Mouse (Mus musculus): ENCODE results near the gene Auts2. TPM values are rescaled to one million over a fixed set of nuclear protein-coding genes. Genes with fewer than 3 reads are reported as not detected.

Gene Auts2
- polyA plus RNA-seq, 1 experiment from 2014 or later = 1.0 TPM

DNA sequence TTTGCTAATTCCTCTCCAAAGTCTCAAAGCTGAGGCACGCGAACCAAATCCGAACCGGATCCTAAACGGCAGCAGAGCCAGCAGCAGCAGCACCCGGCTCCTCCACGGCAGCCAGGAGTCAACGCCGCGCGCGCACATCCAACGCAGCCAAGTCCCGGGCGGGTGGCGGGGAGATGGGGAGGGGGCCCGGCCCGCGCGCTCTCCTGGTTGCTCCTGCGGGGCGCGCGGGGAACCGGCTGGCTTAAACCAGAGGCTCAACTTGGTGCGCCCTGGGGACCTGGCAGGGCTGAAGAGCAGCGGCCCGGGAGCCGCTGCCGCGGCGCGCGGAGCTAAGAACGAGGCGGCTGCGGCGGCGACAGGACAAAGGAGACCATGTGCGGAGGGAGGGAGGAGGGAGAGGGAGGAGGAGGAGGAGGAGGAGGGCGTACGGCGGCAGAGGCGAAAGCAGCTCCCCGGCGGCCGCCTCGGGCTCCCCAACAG, 1005.3 kb downstream of the Auts2 start:
- Histone ChIP-seq H3K9me3 (ENCODE audit: low read length) (no peaks in the 10 kb centered on the region), H3K27me3 (ENCODE audit: insufficient read depth, low read length) (peaks cover 24% of the 10 kb centered on the region), H3K36me3 (replicated peaks; ENCODE audit: insufficient read depth, low read length) (no peaks in the 10 kb centered on the region), H3K4me1 (ENCODE audit: insufficient read depth) (no peaks in the 10 kb centered on the region), H3K4me3 (ENCODE audit: low read depth, low read length) (peak overlapping the region; percentile 52), H3K27ac (ENCODE audit: low read depth) (0 out of 2 replicates have a peak overlapping the region, but pooled peaks have one; percentile 16), H3K9ac (replicated peaks) (peak overlapping the region; percentile 61), H3K4me2 (ENCODE audit: low read depth, low read length) (peak overlapping the region; percentile 79)
- under 1% methylated on average over 40 of the region's 48 CpGs for WGBS (ENCODE audit: insufficient replicate concordance)
- peak; percentile 41 for DNase-seq
- peak; percentile 50 for ATAC-seq
- TF ChIP-seq EP300 (IDR thresholded peaks at IDR 0.05; ENCODE audit: low read depth) (no peak), CTCF (IDR thresholded peaks at IDR 0.05; ENCODE audit: low read depth) (no peak)

DNA sequence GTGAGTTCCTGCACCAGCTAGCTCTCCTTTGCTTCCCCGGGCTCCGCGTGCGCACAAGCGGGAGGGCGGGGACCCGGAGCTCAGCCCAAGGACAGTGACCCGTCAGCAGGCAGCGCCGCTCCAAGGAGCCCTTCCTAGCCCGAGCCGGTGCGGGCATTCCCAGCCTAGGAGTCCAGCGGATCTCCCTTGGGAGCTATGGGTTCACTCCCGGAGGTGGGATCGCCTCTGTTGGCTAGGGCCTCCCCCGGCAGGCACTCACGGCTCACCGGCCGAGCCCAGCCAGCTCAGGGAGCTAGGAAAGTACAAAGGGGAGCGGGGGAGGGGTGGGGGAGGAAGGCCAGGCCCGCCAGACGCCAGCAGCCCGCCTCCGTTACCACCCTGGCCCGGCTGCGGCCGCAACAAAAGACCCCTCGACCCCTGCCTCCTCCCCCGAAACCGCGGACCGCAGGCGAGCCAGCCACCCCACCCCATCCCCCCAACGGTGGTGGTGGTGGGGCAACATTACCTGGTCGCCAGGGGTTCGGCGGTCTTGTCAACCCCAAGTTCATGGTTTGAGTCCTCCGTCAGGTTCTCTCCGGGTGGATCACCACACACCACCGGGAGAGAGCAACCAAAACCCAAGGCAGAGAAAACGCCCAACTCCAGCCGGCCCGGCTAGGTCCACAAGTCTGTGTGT, 1005.9 kb downstream of the Auts2 start:
- Histone ChIP-seq H3K9me3 (ENCODE audit: low read length) (no peaks in the 10 kb centered on the region), H3K27me3 (ENCODE audit: insufficient read depth, low read length) (peaks cover 24% of the 10 kb centered on the region), H3K4me2 (ENCODE audit: low read depth, low read length) (peak overlapping the region; percentile 79), H3K4me1 (ENCODE audit: insufficient read depth) (no peaks in the 10 kb centered on the region), H3K27ac (ENCODE audit: low read depth) (peak overlapping the region; percentile 44), H3K4me3 (ENCODE audit: low read depth, low read length) (peak overlapping the region; percentile 52), H3K9ac (replicated peaks) (peak overlapping the region; percentile 61), H3K36me3 (replicated peaks; ENCODE audit: insufficient read depth, low read length) (no peaks in the 10 kb centered on the region)
- 1% methylated on average over 33 of the region's 44 CpGs for WGBS (ENCODE audit: insufficient replicate concordance)
- DNase-seq (peak; percentile 66), ATAC-seq (peak; percentile 53)
- TF ChIP-seq EP300 (IDR thresholded peaks at IDR 0.05; ENCODE audit: low read depth) = no peak
- no peak for TF ChIP-seq CTCF (IDR thresholded peaks at IDR 0.05; ENCODE audit: low read depth)

DNA sequence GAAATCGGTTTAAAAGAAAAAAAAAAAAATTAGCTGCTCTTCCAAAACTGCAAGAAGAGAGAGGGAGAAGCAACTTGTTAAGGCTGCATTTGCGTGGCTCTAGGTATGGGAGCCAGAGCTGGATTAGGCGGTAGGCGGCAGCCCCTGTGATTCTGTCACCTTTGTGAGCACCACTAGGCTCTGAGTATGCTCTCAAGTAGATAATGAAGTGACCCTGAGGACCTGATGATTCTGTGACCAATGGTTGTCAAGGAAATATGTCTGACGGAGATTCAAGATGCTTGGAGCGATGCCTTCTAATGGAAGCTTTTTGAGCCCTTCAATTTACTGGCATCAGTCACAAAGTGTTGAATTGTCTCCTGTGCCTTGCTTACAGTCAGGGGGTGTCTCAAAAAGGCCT, 1007.4 kb downstream of the Auts2 start:
- ATAC-seq = no peak
- Histone ChIP-seq H3K4me3 (ENCODE audit: low read depth, low read length) (no peak overlapping the region), H3K9ac (replicated peaks) (no peak overlapping the region)

DNA sequence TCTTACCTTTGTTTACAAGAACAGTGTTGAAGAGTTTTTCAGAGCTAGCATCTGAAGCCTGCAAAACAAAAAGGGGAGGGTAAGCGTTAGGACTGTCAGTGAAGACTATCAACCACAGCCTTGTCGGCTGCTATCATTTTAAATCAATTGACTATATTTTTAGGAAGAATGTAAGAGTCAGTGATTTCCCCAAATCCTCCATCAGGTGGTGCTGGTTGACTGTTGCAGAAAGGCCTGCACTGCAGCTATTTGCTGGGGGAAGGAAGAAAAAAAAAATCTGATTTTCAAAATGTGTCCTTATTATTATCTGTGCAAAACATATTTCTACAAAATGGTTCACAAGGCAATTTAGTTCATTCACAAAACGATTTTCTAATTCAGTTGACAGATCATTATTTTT, 1009.3 kb downstream of the Auts2 start:
- WGBS (ENCODE audit: insufficient replicate concordance) = 31% methylated on average over 3 of the region's 3 CpGs
- Histone ChIP-seq H3K9me3 (ENCODE audit: low read length) (no peaks in the 10 kb centered on the region), H3K9ac (replicated peaks) (no peak overlapping the region), H3K4me3 (ENCODE audit: low read depth, low read length) (no peak overlapping the region), H3K27ac (ENCODE audit: low read depth) (no peak overlapping the region), H3K4me1 (ENCODE audit: insufficient read depth) (no peaks in the 10 kb centered on the region), H3K4me2 (ENCODE audit: low read depth, low read length) (no peak overlapping the region), H3K36me3 (replicated peaks; ENCODE audit: insufficient read depth, low read length) (no peaks in the 10 kb centered on the region), H3K27me3 (ENCODE audit: insufficient read depth, low read length) (peaks cover 20% of the 10 kb centered on the region)
- ATAC-seq (no peak), DNase-seq (peak; percentile 47)
- no peak for TF ChIP-seq EP300 (IDR thresholded peaks at IDR 0.05; ENCODE audit: low read depth)
- peak; percentile 70 for TF ChIP-seq CTCF (IDR thresholded peaks at IDR 0.05; ENCODE audit: low read depth)

More for the DNA sequence above, 1007.4 kb downstream of the Auts2 start:
- DNase-seq = no peak
- Histone ChIP-seq H3K27ac (ENCODE audit: low read depth) (no peak overlapping the region), H3K4me1 (ENCODE audit: insufficient read depth) (no peaks in the 10 kb centered on the region), H3K4me2 (ENCODE audit: low read depth, low read length) (no peak overlapping the region), H3K36me3 (replicated peaks; ENCODE audit: insufficient read depth, low read length) (no peaks in the 10 kb centered on the region), H3K27me3 (ENCODE audit: insufficient read depth, low read length) (peaks cover 24% of the 10 kb centered on the region), H3K9me3 (ENCODE audit: low read length) (no peaks in the 10 kb centered on the region)
- no peak for TF ChIP-seq EP300 (IDR thresholded peaks at IDR 0.05; ENCODE audit: low read depth)
- no peak for TF ChIP-seq CTCF (IDR thresholded peaks at IDR 0.05; ENCODE audit: low read depth)
- WGBS (ENCODE audit: insufficient replicate concordance) = 75% methylated on average over 6 of the region's 6 CpGs

DNA sequence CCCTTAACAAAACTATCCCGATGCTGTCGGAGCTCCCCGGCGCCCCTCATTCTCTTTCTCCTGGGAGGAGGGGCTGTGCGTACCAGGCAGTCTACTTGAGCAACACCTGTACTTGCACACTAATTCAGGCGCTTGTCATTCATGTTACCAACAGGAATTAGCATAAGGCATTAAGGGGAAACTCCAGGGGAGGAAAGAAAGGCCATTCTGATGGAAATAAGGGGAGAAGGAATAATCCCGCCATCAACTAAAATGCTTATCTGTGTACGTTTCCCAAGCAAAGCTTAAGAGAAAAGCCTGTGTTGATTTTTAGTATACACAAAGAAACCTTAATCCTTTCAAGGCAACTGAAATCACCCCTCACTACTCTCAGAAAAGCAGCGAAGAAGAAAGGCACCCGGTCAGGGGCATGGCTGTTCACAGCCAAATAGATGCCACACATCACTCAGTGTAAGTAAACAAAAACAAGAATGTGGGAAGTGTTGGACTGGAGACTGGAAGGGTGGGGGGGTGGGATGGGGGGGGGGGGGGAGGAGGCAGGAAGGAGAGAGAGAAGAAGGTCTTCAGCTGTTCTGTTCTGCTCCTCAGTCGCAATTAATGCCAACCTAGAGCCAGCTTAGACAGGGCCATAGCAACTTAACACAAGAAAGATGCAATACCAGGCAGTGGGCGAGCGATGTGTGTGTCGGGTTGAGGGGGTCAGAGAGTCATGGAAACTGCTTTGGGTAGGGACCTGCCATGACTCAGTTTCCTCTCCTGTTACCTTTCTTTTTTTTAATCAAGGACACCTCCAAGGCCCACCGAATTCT, 1011.2 kb downstream of the Auts2 start:
- 75% methylated on average over 15 of the region's 15 CpGs for WGBS (ENCODE audit: insufficient replicate concordance)

DNA sequence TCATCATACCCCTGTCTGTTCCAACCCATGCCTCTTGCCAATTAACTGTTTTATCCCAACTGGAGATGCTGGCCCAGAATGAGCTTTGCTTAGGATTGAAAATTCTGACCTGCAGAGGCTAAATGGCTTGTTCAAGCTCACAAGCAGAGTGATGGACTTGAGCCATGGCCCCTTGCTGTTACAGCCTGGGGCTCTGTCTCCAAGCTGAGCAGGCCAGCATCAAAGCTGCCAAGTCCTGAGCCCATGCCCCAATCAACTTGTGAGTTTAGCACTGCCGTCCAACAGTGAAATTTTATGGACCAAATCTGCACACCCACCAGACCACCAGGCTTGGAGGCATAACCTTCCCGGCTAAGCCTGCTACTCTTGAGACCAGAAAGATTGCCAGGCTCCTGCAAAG, 1012.3 kb downstream of the Auts2 start:
- no peak overlapping the region for H3K9ac ChIP-seq (replicated peaks)
- H3K4me2 ChIP-seq (ENCODE audit: low read depth, low read length) = no peak overlapping the region
- no peak overlapping the region for H3K27ac ChIP-seq (ENCODE audit: low read depth)
- H3K4me1 ChIP-seq (ENCODE audit: insufficient read depth) = no peaks in the 10 kb centered on the region
- no peak for TF ChIP-seq CTCF (IDR thresholded peaks at IDR 0.05; ENCODE audit: low read depth)
- TF ChIP-seq EP300 (IDR thresholded peaks at IDR 0.05; ENCODE audit: low read depth) = no peak
- no peaks in the 10 kb centered on the region for H3K27me3 ChIP-seq (ENCODE audit: insufficient read depth, low read length)
- H3K9me3 ChIP-seq (ENCODE audit: low read length) = no peaks in the 10 kb centered on the region
- DNase-seq = no peak
- 85% methylated on average over 2 of the region's 2 CpGs for WGBS (ENCODE audit: insufficient replicate concordance)
- H3K4me3 ChIP-seq (ENCODE audit: low read depth, low read length) = no peak overlapping the region
- no peaks in the 10 kb centered on the region for H3K36me3 ChIP-seq (replicated peaks; ENCODE audit: insufficient read depth, low read length)
- ATAC-seq = no peak

More for the DNA sequence above, 1011.2 kb downstream of the Auts2 start:
- no peak for ATAC-seq
- TF ChIP-seq CTCF (IDR thresholded peaks at IDR 0.05; ENCODE audit: low read depth) = no peak
- TF ChIP-seq EP300 (IDR thresholded peaks at IDR 0.05; ENCODE audit: low read depth) = no peak
- H3K4me1 ChIP-seq (ENCODE audit: insufficient read depth) = no peaks in the 10 kb centered on the region
- H3K4me2 ChIP-seq (ENCODE audit: low read depth, low read length) = no peak overlapping the region
- H3K27me3 ChIP-seq (ENCODE audit: insufficient read depth, low read length) = peaks cover 3% of the 10 kb centered on the region; the same call in 1 of the 2 replicates
- no peaks in the 10 kb centered on the region for H3K36me3 ChIP-seq (replicated peaks; ENCODE audit: insufficient read depth, low read length)
- no peak overlapping the region for H3K4me3 ChIP-seq (ENCODE audit: low read depth, low read length)
- no peak overlapping the region for H3K9ac ChIP-seq (replicated peaks)
- no peak for DNase-seq
- H3K9me3 ChIP-seq (ENCODE audit: low read length) = no peaks in the 10 kb centered on the region
- H3K27ac ChIP-seq (ENCODE audit: low read depth) = no peak overlapping the region
